Comparison of ENCODE assay signal across 8 mouse cellular contexts in the genomic region with DNA sequence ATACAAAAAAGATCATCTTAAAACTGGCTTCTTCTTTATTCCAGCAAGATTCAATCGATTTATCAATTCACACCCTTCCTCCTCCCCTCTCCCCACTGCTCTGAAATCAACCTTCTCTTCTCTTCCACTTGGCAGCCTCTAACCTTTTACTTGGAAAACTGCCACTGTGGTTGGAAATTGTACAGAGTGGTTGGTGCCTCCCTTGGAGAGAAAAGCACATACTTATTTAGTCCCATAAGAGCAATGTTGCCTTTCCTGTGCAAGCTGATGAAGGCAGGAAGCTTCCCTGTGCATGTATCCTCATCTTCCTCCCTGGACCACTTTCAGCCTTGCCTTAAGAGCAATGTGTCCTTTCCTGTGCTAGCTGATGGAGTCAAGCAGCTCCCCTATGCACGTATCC. TPM values are rescaled to one million over a fixed set of nuclear protein-coding genes. Genes with fewer than 3 reads are reported as not detected.
DNase-seq lines count a peak whose midpoint lies in the region; ATAC-seq and TF ChIP-seq lines count a peak whose summit lies in the region.

No protein-coding gene starts in this region.

- H3K27me3 ChIP-seq in kidney, embryonic 15.5 days, result no peaks in the 10 kb centered on the region
- no peaks in the 10 kb centered on the region for H3K27me3 ChIP-seq in stomach, postnatal 0 days (ENCODE audit: control insufficient read depth, insufficient read depth, low read length)

- TF ChIP-seq CTCF in stomach, postnatal 0 days (IDR thresholded peaks at IDR 0.05; ENCODE audit: low read depth), result no peak

- H3K9ac ChIP-seq in kidney, embryonic 15.5 days, result no peak overlapping the region
- H3K9ac ChIP-seq in stomach, postnatal 0 days (ENCODE audit: low read length), result no peak overlapping the region

- no peaks in the 10 kb centered on the region for H3K36me3 ChIP-seq in kidney, embryonic 15.5 days
- no peaks in the 10 kb centered on the region for H3K36me3 ChIP-seq in stomach, postnatal 0 days (ENCODE audit: control insufficient read depth, insufficient read depth, low read length)

- H3K4me3 ChIP-seq in kidney, embryonic 15.5 days (replicated peaks), result no peak overlapping the region
- no peak overlapping the region for H3K4me3 ChIP-seq in stomach, postnatal 0 days (ENCODE audit: low read depth, low read length)

- no peaks in the 10 kb centered on the region for H3K4me1 ChIP-seq in kidney, embryonic 15.5 days
- 0 out of 2 replicates have a peak, but pooled peaks cover 2% of the 10 kb centered on the region for H3K4me1 ChIP-seq in stomach, postnatal 0 days (replicated peaks; ENCODE audit: control insufficient read depth, insufficient read depth)

- no peak for TF ChIP-seq EP300 in stomach, postnatal 0 days (optimal IDR thresholded peaks at IDR 0.05)

- 78% methylated on average over 2 of the region's 2 CpGs for WGBS in kidney, embryonic 15.5 days
- 72% methylated on average over 2 of the region's 2 CpGs for WGBS in stomach, postnatal 0 days

- ATAC-seq in kidney, embryonic 15.5 days (replicated peaks; ENCODE audit: low FRiP score), result no peak
- ATAC-seq in stomach, postnatal 0 days (ENCODE audit: low FRiP score, low TSS enrichment), result no peak

- no peaks in the 10 kb centered on the region for H3K9me3 ChIP-seq in kidney, embryonic 15.5 days (replicated peaks)
- H3K9me3 ChIP-seq in stomach, postnatal 0 days (ENCODE audit: control insufficient read depth, low read length), result no peaks in the 10 kb centered on the region

- DNase-seq in kidney, adult 8-10 months, result peak; percentile 53 to 67
- peak; percentile 66 for DNase-seq in adrenal gland, postnatal 14 days
- peak; percentile 57 for DNase-seq in cerebellum, adult 9-10 months
- peak; percentile 54 to 70 for DNase-seq in kidney, postnatal 36 days
- peak; percentile 44 for DNase-seq in testis, postnatal 10 days (ENCODE audit: low spot score)
- no peak for DNase-seq in embryo, embryonic 9.5 days (ENCODE audit: extremely low spot score)
- DNase-seq in stomach, postnatal 0 days (ENCODE audit: low spot score), result no peak

- no peak overlapping the region for H3K27ac ChIP-seq in kidney, embryonic 15.5 days
- H3K27ac ChIP-seq in stomach, postnatal 0 days (replicated peaks), result no peak overlapping the region

- H3K4me2 ChIP-seq in kidney, embryonic 15.5 days, result no peak overlapping the region
- H3K4me2 ChIP-seq in stomach, postnatal 0 days (replicated peaks; ENCODE audit: low read depth), result no peak overlapping the region

RNA-seq across cellular contexts. Expression of gene Ifit1bl1, which starts 3.4 kb away (rescaled TPM):
- polyA plus RNA-seq in kidney, embryonic 15.5 days (2015; fragmentation: Nextera tagmentation; extraction: Ambion mirVana), result 0.13 and 0.36 TPM in 2 replicates
- total RNA-seq in adrenal gland, postnatal 14 days (2021), result 0.26 and 0.60 TPM in 2 replicates
- polyA plus RNA-seq in stomach, postnatal 0 days (2015; fragmentation: Nextera tagmentation; extraction: Ambion mirVana), result 8.7 and 8.8 TPM in 2 replicates

RNA-seq across cellular contexts. Expression of gene Ifit3b, which starts 9.4 kb away (rescaled TPM):
- 0.88 and 0.99 TPM in 2 replicates for polyA plus RNA-seq in kidney, embryonic 15.5 days (2015; fragmentation: Nextera tagmentation; extraction: Ambion mirVana)
- 1.4 and 1.6 TPM in 2 replicates for total RNA-seq in adrenal gland, postnatal 14 days (2021)
- polyA plus RNA-seq in stomach, postnatal 0 days (2015; fragmentation: Nextera tagmentation; extraction: Ambion mirVana), result 0.61 and 0.74 TPM in 2 replicates

RNA-seq across cellular contexts. Expression of gene Ifit3, which starts 15.0 kb away (rescaled TPM):
- polyA plus RNA-seq in kidney, embryonic 15.5 days (2015; fragmentation: Nextera tagmentation; extraction: Ambion mirVana), result 2.0 TPM in 2 replicates
- total RNA-seq in adrenal gland, postnatal 14 days (2021), result 3.6 and 8.2 TPM in 2 replicates
- 2.5 and 2.7 TPM in 2 replicates for polyA plus RNA-seq in stomach, postnatal 0 days (2015; fragmentation: Nextera tagmentation; extraction: Ambion mirVana)

RNA-seq across cellular contexts. Expression of gene Ifit1bl2, which starts 42.2 kb away (rescaled TPM):
- 0.09 and 0.14 TPM in 2 replicates for polyA plus RNA-seq in kidney, embryonic 15.5 days (2015; fragmentation: Nextera tagmentation; extraction: Ambion mirVana)
- total RNA-seq in adrenal gland, postnatal 14 days (2021), result 0.11 and 0.15 TPM in 2 replicates
- polyA plus RNA-seq in stomach, postnatal 0 days (2015; fragmentation: Nextera tagmentation; extraction: Ambion mirVana), result 0.04 and 0.10 TPM in 2 replicates

RNA-seq across cellular contexts. Expression of gene Ifit1, which starts 42.3 kb away (rescaled TPM):
- polyA plus RNA-seq in kidney, embryonic 15.5 days (2015; fragmentation: Nextera tagmentation; extraction: Ambion mirVana), result 0.42 and 0.49 TPM in 2 replicates
- total RNA-seq in adrenal gland, postnatal 14 days (2021), result 2.0 and 3.6 TPM in 2 replicates
- polyA plus RNA-seq in stomach, postnatal 0 days (2015; fragmentation: Nextera tagmentation; extraction: Ambion mirVana), result 2.1 and 2.4 TPM in 2 replicates

Comparison
In these comparisons a context has a peak if more than half of its experiments do, and no peak if none do; other contexts are left out.
1. DNase-seq: peak in kidney, adult 8-10 months (2 of 2), adrenal gland, postnatal 14 days (single experiment), cerebellum, adult 9-10 months (single experiment), kidney, postnatal 36 days (2 of 2) and testis, postnatal 10 days (single experiment); none in embryo, embryonic 9.5 days (single experiment) and stomach, postnatal 0 days (single experiment).